Mouse (Mus musculus): ENCODE data around the gene Senp1.

- TF ChIP-seq POLR2A (IDR thresholded peaks at IDR 0.05; ENCODE audit: insufficient read depth, low read depth, low read length) (no peak), CTCF (IDR thresholded peaks at IDR 0.05; ENCODE audit: insufficient read depth, low read depth, low read length) (no peak)
Observed at GRCm38 (mm10) chr15:98140809-98141208, 47.3 kb upstream of the Senp1 start.
